Mouse (Mus musculus): ENCODE results near the gene Gm3298.
"Not testable (repeated sequence)": the region's sequence is repeated elsewhere in the genome, so short reads cannot be mapped to it uniquely, and the experiment has no call there.

The Gm3298 gene

GRCm38 (mm10) chr14:5015591-5015990, at the start of gene Gm3298:
Gene Gm3298, plus strand, starts transcription at chr14:5015891.
- DNase-seq (ENCODE audit: low read depth): not testable (repeated sequence)

GRCm38 (mm10) chr14:4983635-4984034, 32.1 kb upstream of the Gm3298 start, which contains the start of gene Gm8297:
Gene Gm8297, plus strand, starts transcription at chr14:4983935.
- DNase-seq (ENCODE audit: low read depth): not testable (repeated sequence)

GRCm38 (mm10) chr14:5050329-5050728, 34.6 kb downstream of the Gm3298 start, which contains the start of gene 4930555G01Rik:
Gene 4930555G01Rik, plus strand, starts transcription at chr14:5050629.
- DNase-seq (ENCODE audit: low read depth): not testable (repeated sequence)
